9 mouse cellular contexts compared by ENCODE assay signal in the genomic region with DNA sequence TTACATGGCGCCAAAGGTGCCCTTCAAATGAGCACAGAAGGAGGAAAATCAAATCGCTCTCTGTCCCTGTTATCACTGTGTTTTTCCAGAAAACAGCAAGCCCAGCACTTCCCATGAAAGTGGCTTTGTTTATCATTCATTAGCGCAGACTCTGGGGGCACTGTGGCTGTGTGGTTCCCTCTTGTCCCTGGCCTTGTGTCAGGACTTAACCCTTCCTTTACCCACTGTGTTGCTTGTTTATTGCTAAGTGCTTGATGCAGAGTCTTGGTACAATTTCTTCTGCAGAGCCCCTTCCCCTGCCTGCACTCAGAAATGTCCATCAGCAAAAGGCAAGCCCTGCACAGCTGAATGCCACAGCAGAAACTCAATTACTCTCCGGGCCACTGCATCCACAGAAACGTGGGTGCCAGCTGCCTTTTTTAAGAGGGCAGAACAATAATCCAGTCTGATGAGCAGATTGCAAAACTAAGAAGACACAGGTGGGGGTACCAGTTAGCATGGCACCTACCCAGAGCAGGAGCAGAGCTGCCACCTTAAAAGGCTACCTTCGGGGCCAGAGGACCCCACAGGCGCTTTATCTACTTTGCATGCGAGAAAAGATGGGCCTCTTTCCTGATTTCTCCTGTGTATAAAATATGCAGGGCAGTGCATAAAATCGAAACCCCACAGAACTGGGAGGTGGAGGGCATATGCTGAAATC.
DNase-seq lines count a peak whose midpoint lies in the region; ATAC-seq and TF ChIP-seq lines count a peak whose summit lies in the region.
"Had no signal": no experiment of that assay in that cellular context is flagged by ENCODE, and none has a peak within 500 bp of the region (broad histone marks: within the 10 kb centered on the region; RNA-seq: fewer than 3 reads in every experiment).

No protein-coding gene starts in this region.

- H3K9me3 ChIP-seq in limb, embryonic 14.5 days (ENCODE audit: control insufficient read depth, low read length) = no peaks in the 10 kb centered on the region
- H3K9me3 ChIP-seq in limb, embryonic 10.5 days (replicated peaks) = no peaks in the 10 kb centered on the region
- no peaks in the 10 kb centered on the region for H3K9me3 ChIP-seq in hindbrain, embryonic 13.5 days
- H3K9me3 ChIP-seq in neural tube, embryonic 14.5 days (ENCODE audit: control insufficient read depth, low read length) = no peaks in the 10 kb centered on the region

- no peak overlapping the region for H3K9ac ChIP-seq in limb, embryonic 14.5 days (ENCODE audit: low read depth, low read length, severe bottlenecking)
- peak overlapping the region; percentile 29 for H3K9ac ChIP-seq in hindbrain, embryonic 13.5 days
- H3K9ac ChIP-seq in neural tube, embryonic 14.5 days (replicated peaks; ENCODE audit: low read depth, low read length) = no peak overlapping the region

- DNase-seq in cerebellum, postnatal 14 days = peak; percentile 43 to 51
- no peak for DNase-seq in cerebellum, postnatal 25 days
- no peak for DNase-seq in limb, embryonic 14.5 days (ENCODE audit: low spot score)
- no peak for DNase-seq in limb, embryonic 10.5 days (ENCODE audit: low spot score)
- DNase-seq in spleen, adult 12 weeks (ENCODE audit: low spot score) = no peak
- DNase-seq in natural killer cell, adult 2 months (ENCODE audit: low spot score in 2 of 2) = no peak
- DNase-seq: heart, postnatal 14 days had no signal

- H3K36me3 ChIP-seq in limb, embryonic 14.5 days (ENCODE audit: control insufficient read depth, insufficient read depth, low read length) = peaks cover 50% of the 10 kb centered on the region
- H3K36me3 ChIP-seq in limb, embryonic 10.5 days = peaks cover 75% of the 10 kb centered on the region
- no peaks in the 10 kb centered on the region for H3K36me3 ChIP-seq in hindbrain, embryonic 13.5 days
- no peaks in the 10 kb centered on the region for H3K36me3 ChIP-seq in neural tube, embryonic 14.5 days (ENCODE audit: control insufficient read depth, insufficient read depth, low read length)

- TF ChIP-seq POLR2A in limb, embryonic 14.5 days (IDR thresholded peaks at IDR 0.05; ENCODE audit: borderline replicate concordance, extremely low read depth, insufficient read depth, insufficient read length) = no peak

- H3K27ac ChIP-seq in limb, embryonic 14.5 days (replicated peaks; ENCODE audit: low read depth, low read length) = 0 out of 2 replicates have a peak overlapping the region, but pooled peaks have one; percentile 45
- no peak overlapping the region for H3K27ac ChIP-seq in limb, embryonic 10.5 days
- peak overlapping the region; percentile 78 for H3K27ac ChIP-seq in hindbrain, embryonic 13.5 days
- H3K27ac ChIP-seq in neural tube, embryonic 14.5 days (ENCODE audit: low read depth, low read length) = peak overlapping the region; percentile 36; the same call in 1 of the 2 replicates

- no peak overlapping the region for H3K4me2 ChIP-seq in limb, embryonic 14.5 days (replicated peaks; ENCODE audit: low read depth, low read length, severe bottlenecking)
- no peak overlapping the region; the same call in 1 of the 2 replicates for H3K4me2 ChIP-seq in hindbrain, embryonic 13.5 days
- H3K4me2 ChIP-seq in neural tube, embryonic 14.5 days (ENCODE audit: low read depth, low read length) = no peak overlapping the region

- H3K4me3 ChIP-seq in limb, embryonic 14.5 days (replicated peaks; ENCODE audit: low read length) = no peak overlapping the region
- H3K4me3 ChIP-seq in limb, embryonic 10.5 days = no peak overlapping the region
- H3K4me3 ChIP-seq in hindbrain, embryonic 13.5 days = no peak overlapping the region
- H3K4me3 ChIP-seq in neural tube, embryonic 14.5 days (ENCODE audit: low read depth, low read length) = no peak overlapping the region

- WGBS in limb, embryonic 14.5 days = 67% methylated on average over 9 of the region's 9 CpGs
- 71% methylated on average over 9 of the region's 9 CpGs for whole genome bisulfite sequencing in limb, embryonic 10.5 days
- WGBS in hindbrain, embryonic 13.5 days = 36% methylated on average over 9 of the region's 9 CpGs
- WGBS in neural tube, embryonic 14.5 days = 41% methylated on average over 9 of the region's 9 CpGs

- H3K4me1 ChIP-seq in limb, embryonic 14.5 days (ENCODE audit: control insufficient read depth, insufficient read depth, low read length) = peaks cover 20% of the 10 kb centered on the region
- H3K4me1 ChIP-seq in limb, embryonic 10.5 days = peaks cover 7% of the 10 kb centered on the region; the same call in 1 of the 2 replicates
- peaks cover 51% of the 10 kb centered on the region for H3K4me1 ChIP-seq in hindbrain, embryonic 13.5 days (replicated peaks)
- H3K4me1 ChIP-seq in neural tube, embryonic 14.5 days (ENCODE audit: control insufficient read depth, insufficient read depth, low read length) = no peaks in the 10 kb centered on the region; the same call in 1 of the 2 replicates

- H3K27me3 ChIP-seq in limb, embryonic 14.5 days (ENCODE audit: control insufficient read depth, insufficient read depth, low read length) = no peaks in the 10 kb centered on the region
- no peaks in the 10 kb centered on the region for H3K27me3 ChIP-seq in limb, embryonic 10.5 days (ENCODE audit: low read depth, poor library complexity, severe bottlenecking)
- no peaks in the 10 kb centered on the region for H3K27me3 ChIP-seq in hindbrain, embryonic 13.5 days
- no peaks in the 10 kb centered on the region for H3K27me3 ChIP-seq in neural tube, embryonic 14.5 days (ENCODE audit: control insufficient read depth, insufficient read depth, low read length)

- no peak for ATAC-seq in limb, embryonic 14.5 days (ENCODE audit: low FRiP score, low read depth)
- ATAC-seq in hindbrain, embryonic 13.5 days (ENCODE audit: low FRiP score) = peak; percentile 58
- ATAC-seq in neural tube, embryonic 14.5 days (ENCODE audit: low read depth) = peak; percentile 59

Comparison
In these comparisons a context has a peak if more than half of its experiments do, and no peak if none do; other contexts are left out.
1. DNase-seq: peak in cerebellum, postnatal 14 days (2 of 2); none in cerebellum, postnatal 25 days (0 of 2), limb, embryonic 14.5 days (single experiment), limb, embryonic 10.5 days (single experiment), spleen, adult 12 weeks (single experiment) and natural killer cell, adult 2 months (0 of 2).